Mouse (Mus musculus) ES-E14 (cell line): ENCODE measurements at regions not wholly inside any gene's neighbourhood (a gene's known extent, or its start where the extent isn't known, plus 50 kb on each side); places are given as distances from the start of the nearest gene placed in this dataset.

Source experiments
- DNase-seq: peaks from one replicate; pipeline ENCODE4 v3.0.0-alpha.2; 2013; ENCODE audit warnings: low read depth, low spot score
- H3K27ac ChIP-seq: 2 replicates; pipeline ENCODE4 v1.5.1; 2012; ENCODE audit warnings: low read depth, mild to moderate bottlenecking, low read length, moderate library complexity, mixed read lengths; ENCODE audit not compliant: poor library complexity, insufficient read depth, severe bottlenecking
- H3K36me3 ChIP-seq: 2 replicates; pipeline ENCODE4 v1.6.1; 2012; ENCODE audit warnings: mild to moderate bottlenecking, low read length, moderate library complexity, mixed read lengths; ENCODE audit not compliant: control insufficient read depth, poor library complexity, insufficient read depth, severe bottlenecking
- H3K4me1 ChIP-seq, 2 experiments: fragments of 150-350 bp in 1 of 2; sonication (generic) in 1 of 2; 2 replicates each; pipeline ENCODE4 v1.6.1; 2012; ENCODE audit warnings: low read length in 2 of 2, mild to moderate bottlenecking in 1 of 2, mixed read lengths in 1 of 2; ENCODE audit not compliant: control insufficient read depth in 2 of 2, insufficient read depth in 2 of 2, poor library complexity in 1 of 2
- H3K4me3 ChIP-seq, 2 experiments: fragments of 150-350 bp in 1 of 2; sonication (generic) in 1 of 2; 2 replicates each; pipeline ENCODE4 v1.5.1; 2012; ENCODE audit warnings: low read length in 2 of 2, low read depth in 1 of 2, mild to moderate bottlenecking in 1 of 2, mixed read lengths in 1 of 2; ENCODE audit not compliant: insufficient read depth in 1 of 2, poor library complexity in 1 of 2, severe bottlenecking in 1 of 2
- H3K9ac ChIP-seq: 2 replicates; pipeline ENCODE4 v1.6.1; 2012; ENCODE audit warnings: low read depth, mild to moderate bottlenecking, low read length, mixed read lengths; ENCODE audit not compliant: poor library complexity, insufficient read depth, severe bottlenecking
- H3K9me3 ChIP-seq: fragments of 150-350 bp; sonication (generic); 2 replicates; pipeline ENCODE4 v1.6.1; 2012; ENCODE audit warnings: low read depth, mild to moderate bottlenecking, low read length; ENCODE audit not compliant: control insufficient read depth, insufficient read depth
- CHD2 ChIP-seq: IDR thresholded peaks from 2 replicates; pipeline ENCODE4 v1.6.1; 2014; ENCODE audit warnings: mild to moderate bottlenecking, low read depth, low read length, inconsistent platforms
- HCFC1 ChIP-seq: IDR thresholded peaks from 2 replicates; pipeline ENCODE4 v1.6.1; 2012; ENCODE audit warnings: low read length, inconsistent platforms, borderline replicate concordance; ENCODE audit not compliant: insufficient read depth
- MAFK ChIP-seq: IDR thresholded peaks from 2 replicates; pipeline ENCODE4 v1.6.1; 2014; ENCODE audit warnings: mild to moderate bottlenecking, low read depth, low read length, inconsistent platforms; ENCODE audit not compliant: insufficient read depth
- ZC3H11A ChIP-seq: IDR thresholded peaks from 2 replicates; pipeline ENCODE4 v1.6.1; 2012; ENCODE audit warnings: low read depth, mild to moderate bottlenecking, inconsistent platforms, low read length, borderline replicate concordance
- ZNF384 ChIP-seq: IDR thresholded peaks from 2 replicates; pipeline ENCODE4 v1.6.1; 2012; ENCODE audit warnings: low read depth, low read length, inconsistent platforms
- in situ Hi-C, 2 experiments: fragments of 600-800 bp; cut with MboI; formaldehyde crosslinking; loops; one replicate each; pipeline ENCODE4 v1.15.1; 2025; ENCODE audit warnings: low sequenced_read_pairs in 2 of 2, inconsistent platforms in 1 of 2; ENCODE audit not compliant: unreplicated experiment in 2 of 2

DNA sequence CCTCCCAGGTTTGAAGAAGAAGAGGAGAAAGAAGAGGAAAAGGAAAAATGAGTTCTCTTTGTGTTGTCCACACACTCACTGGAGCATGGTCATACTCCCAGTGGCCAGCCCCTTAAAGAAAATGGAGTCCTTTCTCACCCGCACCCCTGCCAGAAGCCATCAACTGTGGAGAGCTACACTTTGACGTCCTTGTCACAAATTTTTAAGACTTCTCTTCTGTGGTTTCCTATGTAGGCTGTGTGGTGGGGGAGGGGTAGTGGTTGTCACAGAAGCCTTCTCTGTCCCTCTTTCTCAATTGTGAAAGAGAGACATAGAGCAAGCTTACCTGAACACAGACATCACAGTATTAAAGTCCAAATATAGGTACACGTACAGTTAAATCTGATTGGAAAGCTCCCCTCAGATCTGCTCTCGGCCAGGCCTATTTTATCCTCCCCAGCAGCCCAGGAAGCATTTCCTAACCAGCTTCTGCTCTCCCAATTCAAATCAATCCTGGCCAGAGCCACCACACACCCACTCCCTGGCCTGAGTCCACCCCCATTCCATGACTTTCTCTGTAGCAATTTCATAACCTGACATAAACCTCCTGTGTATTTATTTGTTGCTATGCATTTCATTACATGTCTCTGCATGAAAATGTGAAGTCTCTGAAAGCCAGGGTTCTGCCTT, 192.3 kb upstream of the Mctp2 start:
- Histone ChIP-seq H3K4me1 (no peaks in the 10 kb centered on the region), H3K9ac (no peak overlapping the region), H3K36me3 (no peaks in the 10 kb centered on the region), H3K27ac (no peak overlapping the region), H3K9me3 (no peaks in the 10 kb centered on the region), H3K4me3 (no peak overlapping the region)
- in situ Hi-C loops = no loop called here
- TF ChIP-seq HCFC1 (no peak), MAFK (no peak), ZNF384 (no peak), CHD2 (no peak), ZC3H11A (no peak)
- DNase-seq = no peak

DNA sequence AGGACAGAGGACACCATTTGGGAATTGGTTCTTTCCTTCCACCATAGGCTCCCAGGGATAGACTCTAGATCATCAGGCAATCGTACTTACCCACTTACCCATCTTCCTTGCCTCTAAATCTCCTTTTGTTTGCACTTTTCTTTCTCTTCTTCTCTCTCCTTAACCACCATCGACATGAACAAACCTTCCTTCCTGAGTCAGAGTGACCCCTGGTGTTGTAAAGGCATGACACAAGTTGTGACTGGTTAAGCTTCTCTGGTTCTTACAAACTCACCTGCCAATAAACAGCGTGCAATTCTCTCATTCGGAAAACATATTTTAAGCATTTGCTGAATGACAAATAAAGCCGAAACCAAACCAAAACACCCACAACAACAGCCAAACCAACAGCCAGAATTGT, 193.4 kb upstream of the Mctp2 start:
- DNase-seq = no peak
- no peaks in the 10 kb centered on the region for H3K36me3 ChIP-seq
- no peak overlapping the region for H3K4me3 ChIP-seq
- H3K4me1 ChIP-seq = no peaks in the 10 kb centered on the region
- no peak overlapping the region for H3K9ac ChIP-seq
- in situ Hi-C loops = no loop called here
- H3K27ac ChIP-seq = no peak overlapping the region
- no peaks in the 10 kb centered on the region for H3K9me3 ChIP-seq
- TF ChIP-seq ZNF384 = no peak
- TF ChIP-seq ZC3H11A = no peak
- no peak for TF ChIP-seq MAFK
- no peak for TF ChIP-seq HCFC1
- no peak for TF ChIP-seq CHD2

DNA sequence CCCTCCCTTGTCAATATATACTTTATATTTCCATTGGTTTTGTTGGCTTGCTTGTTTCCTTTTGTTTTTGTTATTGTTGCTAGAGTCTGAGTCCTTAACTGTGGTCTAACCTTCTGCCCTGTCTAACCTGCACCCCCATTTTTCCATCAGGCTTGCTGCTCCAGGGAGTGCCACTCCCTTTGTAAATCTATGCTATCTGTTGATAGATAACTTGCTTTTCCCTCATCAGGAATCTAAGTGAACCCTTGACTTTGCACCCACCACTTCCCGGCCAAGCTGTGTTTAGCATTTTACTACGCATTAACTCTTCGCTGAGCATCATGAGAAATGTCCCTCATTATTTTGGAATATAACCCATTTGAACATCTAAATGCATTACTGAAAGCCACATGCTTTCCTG, 193.8 kb upstream of the Mctp2 start:
- Histone ChIP-seq H3K4me1 (no peaks in the 10 kb centered on the region), H3K4me3 (no peak overlapping the region), H3K36me3 (no peaks in the 10 kb centered on the region), H3K27ac (no peak overlapping the region), H3K9me3 (no peaks in the 10 kb centered on the region), H3K9ac (no peak overlapping the region)
- in situ Hi-C loops = no loop called here
- DNase-seq = no peak
- no peak for TF ChIP-seq ZNF384
- TF ChIP-seq ZC3H11A = no peak
- TF ChIP-seq MAFK = no peak
- TF ChIP-seq CHD2 = no peak
- TF ChIP-seq HCFC1 = no peak

DNA sequence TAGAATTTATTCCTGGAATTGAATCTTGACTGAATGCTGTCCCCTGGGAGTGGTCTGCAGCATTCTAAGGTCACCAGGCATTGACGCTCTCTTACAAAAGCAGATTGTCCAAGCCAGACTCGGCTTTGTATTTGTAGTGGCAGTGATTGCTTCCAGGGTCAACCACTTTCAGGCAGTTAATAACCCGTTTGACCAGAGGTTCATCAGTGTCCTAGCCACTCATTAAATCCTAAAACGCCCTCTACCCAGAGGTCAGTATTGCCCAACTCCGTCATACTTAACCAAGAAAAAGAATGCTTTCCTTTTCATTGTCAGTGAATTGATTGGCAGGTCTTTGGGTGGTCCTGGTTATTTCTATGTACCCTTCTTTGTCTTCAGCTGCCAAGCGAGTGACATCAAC, 194.6 kb upstream of the Mctp2 start:
- Histone ChIP-seq H3K4me1 (no peaks in the 10 kb centered on the region), H3K27ac (no peak overlapping the region), H3K9me3 (no peaks in the 10 kb centered on the region), H3K4me3 (no peak overlapping the region), H3K36me3 (no peaks in the 10 kb centered on the region), H3K9ac (no peak overlapping the region)
- TF ChIP-seq CHD2 = no peak
- no peak for TF ChIP-seq ZC3H11A
- no peak for TF ChIP-seq MAFK
- TF ChIP-seq ZNF384 = no peak
- no peak for TF ChIP-seq HCFC1
- in situ Hi-C loops = no loop called here
- no peak for DNase-seq

DNA sequence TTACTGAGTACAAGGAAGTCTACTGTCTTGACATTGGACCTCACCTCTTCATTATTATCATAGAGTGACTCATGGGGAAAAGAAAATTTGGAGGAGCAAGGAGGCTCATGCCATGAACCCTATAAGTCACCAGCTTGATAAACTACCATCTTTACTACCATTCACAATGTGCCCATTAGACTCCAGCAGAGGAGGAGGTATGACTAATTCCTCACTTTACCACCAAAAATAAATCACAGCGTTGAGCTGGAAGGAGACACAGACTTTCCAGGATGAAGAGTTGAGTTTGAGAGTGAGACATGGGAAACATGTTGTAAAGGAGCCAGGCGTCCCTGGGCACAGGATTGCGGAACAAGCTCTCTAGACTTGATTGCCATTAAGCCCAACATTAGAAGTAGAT, 195.0 kb upstream of the Mctp2 start:
- Histone ChIP-seq H3K4me1 (no peaks in the 10 kb centered on the region), H3K27ac (no peak overlapping the region), H3K9ac (no peak overlapping the region), H3K4me3 (no peak overlapping the region), H3K36me3 (no peaks in the 10 kb centered on the region), H3K9me3 (no peaks in the 10 kb centered on the region)
- TF ChIP-seq HCFC1 = no peak
- no peak for TF ChIP-seq MAFK
- no peak for TF ChIP-seq ZC3H11A
- no peak for TF ChIP-seq ZNF384
- TF ChIP-seq CHD2 = no peak
- DNase-seq = no peak
- in situ Hi-C loops = no loop called here
